Mouse (Mus musculus) stomach, embryonic 16.5 days (tissue): ENCODE results near the gene Mtf2. TPM values are rescaled to one million over a fixed set of nuclear protein-coding genes. Genes with fewer than 3 reads are reported as not detected.
"Not testable (repeated sequence)": the region's sequence is repeated elsewhere in the genome, so short reads cannot be mapped to it uniquely, and the experiment has no call there.

Experiments
- ATAC-seq: fragments of 200-750 bp; cut with Nextera tagmentation; 2 replicates; pipeline ENCODE4 v1.8.0; 2017; ENCODE audit warnings: moderate number of reproducible peaks, moderate TSS enrichment; ENCODE audit not compliant: insufficient read depth, low FRiP score
- H3K27ac ChIP-seq: fragments of 300-500 bp; sonication (generic); 2 replicates; pipeline ENCODE4 v1.5.1; 2014; ENCODE audit warnings: low read length
- H3K27me3 ChIP-seq: fragments of 300-500 bp; sonication (generic); 2 replicates; pipeline ENCODE4 v1.6.1; 2014; ENCODE audit warnings: low read length, control low read depth, mixed read lengths; ENCODE audit not compliant: control insufficient read depth, insufficient read depth
- H3K36me3 ChIP-seq: fragments of 300-500 bp; sonication (generic); 2 replicates; pipeline ENCODE4 v1.6.1; 2014; ENCODE audit warnings: low read length; ENCODE audit not compliant: control insufficient read depth, insufficient read depth
- H3K4me1 ChIP-seq: fragments of 300-500 bp; sonication (generic); 2 replicates; pipeline ENCODE4 v1.6.1; 2014; ENCODE audit warnings: low read length, control low read depth, mixed read lengths; ENCODE audit not compliant: control insufficient read depth, insufficient read depth
- H3K4me2 ChIP-seq: fragments of 300-500 bp; sonication (generic); 2 replicates; pipeline ENCODE4 v1.6.1; 2014; ENCODE audit warnings: low read depth, low read length, mixed read lengths
- H3K4me3 ChIP-seq: fragments of 300-500 bp; sonication (generic); replicated peaks from 2 replicates; pipeline ENCODE4 v1.5.1; 2014; ENCODE audit warnings: mild to moderate bottlenecking, low read length
- H3K9ac ChIP-seq: fragments of 300-500 bp; sonication (generic); 2 replicates; pipeline ENCODE4 v1.6.1; 2014; ENCODE audit warnings: low read length
- H3K9me3 ChIP-seq: fragments of 300-500 bp; sonication (generic); replicated peaks from 2 replicates; pipeline ENCODE4 v1.6.1; 2016; ENCODE audit warnings: low read length, control low read depth; ENCODE audit not compliant: control insufficient read depth
- WGBS: fragments of 180-500 bp; shearing (Covaris S2); extraction: QIAGEN DNeasy Blood & Tissue Kit; methylation state at CpG from one replicate; pipeline ENCODE4 v1.1.7; 2014; 5-methylcytosine and 5-hydroxymethylcytosine counted together
- polyA plus RNA-seq: library from polyadenylated mRNA; unstranded; fragments of >200 nt; fragmentation: Nextera tagmentation; extraction: Ambion mirVana; gene quantifications from 2 replicates; pipeline ENCODE4 v1.2.1, GENCODE M21; 2015

The Mtf2 gene
- polyA plus RNA-seq: 55.4 and 57.0 TPM in 2 replicates

- WGBS: under 1% methylated on average over 59 of the region's 59 CpGs
- peak within 1 kb of the TSS; percentile 99 for H3K9ac ChIP-seq
Measured at GRCm38 (mm10) chr5:108065465-108066411, at the start of gene Mtf2. Mtf2 (plus strand) TSS chr5:108065674.

DNA sequence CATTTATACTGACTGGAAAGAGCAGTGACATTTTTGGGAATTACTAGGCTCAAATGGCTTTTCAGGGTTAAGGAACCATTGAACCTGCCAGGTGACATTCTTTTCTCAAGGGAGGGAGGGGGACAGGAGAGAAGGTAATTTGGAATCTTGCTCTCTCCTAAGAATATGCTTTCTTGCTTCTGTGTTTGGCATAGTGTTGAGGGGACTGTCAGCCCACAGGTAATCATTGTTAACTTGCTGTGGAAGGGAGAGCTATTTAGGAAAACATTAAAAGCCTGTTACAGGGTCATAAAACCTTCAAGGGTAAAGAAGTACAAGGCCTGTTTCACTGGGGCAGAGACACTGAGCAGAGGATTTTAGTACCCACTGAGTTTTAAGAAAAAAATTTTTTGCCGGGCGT, 48.2 kb upstream of the Mtf2 start:
- Histone ChIP-seq H3K9me3 (no peaks in the 10 kb centered on the region), H3K4me1 (no peaks in the 10 kb centered on the region), H3K9ac (no peak overlapping the region), H3K36me3 (no peaks in the 10 kb centered on the region), H3K27ac (no peak overlapping the region), H3K4me3 (no peak overlapping the region), H3K27me3 (no peaks in the 10 kb centered on the region), H3K4me2 (no peak overlapping the region)
- 88% methylated on average over 2 of the region's 2 CpGs for WGBS
- ATAC-seq: no peak

More at GRCm38 (mm10) chr5:108065465-108066411, at the start of gene Mtf2:
- Histone ChIP-seq H3K27ac (peak within 1 kb of the TSS; percentile 93), H3K9me3 (no peaks in the 10 kb centered on the region), H3K4me2 (peak within 1 kb of the TSS; percentile 75), H3K36me3 (peaks cover 11% of the 10 kb centered on the region), H3K27me3 (no peaks in the 10 kb centered on the region), H3K4me1 (peaks cover 3% of the 10 kb centered on the region; the same call in 1 of the 2 replicates), H3K4me3 (peak within 1 kb of the TSS; percentile 99)
- ATAC-seq: peak; percentile 97

DNA sequence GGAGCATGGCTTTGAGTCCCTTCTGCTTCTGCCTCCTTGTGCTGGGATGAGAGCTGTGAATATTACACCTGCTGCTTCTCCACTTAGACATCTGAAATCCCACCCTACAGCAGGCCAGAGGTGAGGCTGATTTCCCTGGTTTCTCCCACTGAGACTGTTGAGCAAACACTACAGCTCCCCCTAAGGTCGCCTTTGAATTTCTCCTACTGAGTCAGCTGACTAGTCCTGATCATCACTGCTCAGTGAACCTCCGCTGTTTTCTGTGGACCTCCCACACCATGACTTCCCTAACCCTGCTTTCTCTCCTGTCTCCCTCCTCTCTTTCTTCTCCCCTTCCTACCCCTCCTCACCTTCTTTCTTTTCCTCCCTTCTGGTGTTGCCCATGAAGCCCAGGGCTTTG, 46.1 kb upstream of the Mtf2 start:
- Histone ChIP-seq H3K27me3 (no peaks in the 10 kb centered on the region), H3K4me2 (no peak overlapping the region), H3K4me1 (no peaks in the 10 kb centered on the region), H3K27ac (no peak overlapping the region), H3K9me3 (no peaks in the 10 kb centered on the region), H3K9ac (no peak overlapping the region), H3K4me3 (no peak overlapping the region), H3K36me3 (no peaks in the 10 kb centered on the region)
- ATAC-seq: no peak
- 4% methylated on average over 2 of the region's 2 CpGs for WGBS

DNA sequence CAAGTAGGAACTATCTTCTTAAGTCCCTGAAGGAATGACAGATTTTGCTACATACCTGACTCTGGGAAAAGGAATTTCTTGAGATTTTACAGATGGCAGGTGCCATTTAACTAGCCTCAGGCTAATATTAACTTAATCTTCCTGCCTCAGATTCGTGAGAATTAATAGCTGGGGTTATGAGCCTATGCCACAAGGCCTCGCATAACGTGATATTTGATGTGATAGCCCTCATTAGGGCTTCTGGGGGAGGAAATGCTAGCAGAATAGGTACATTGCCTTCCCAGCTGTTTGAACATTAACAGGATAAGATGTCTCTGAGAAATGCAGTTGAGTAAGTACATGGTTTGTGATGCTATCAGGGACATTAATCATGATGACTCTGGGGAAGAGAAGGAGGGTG, 44.1 kb upstream of the Mtf2 start:
- 51% methylated on average over 3 of the region's 3 CpGs for WGBS
- Histone ChIP-seq H3K4me1 (no peaks in the 10 kb centered on the region), H3K9ac (no peak overlapping the region), H3K27ac (no peak overlapping the region), H3K9me3 (no peaks in the 10 kb centered on the region), H3K27me3 (no peaks in the 10 kb centered on the region), H3K4me3 (no peak overlapping the region), H3K4me2 (no peak overlapping the region), H3K36me3 (no peaks in the 10 kb centered on the region)
- ATAC-seq: no peak

GRCm38 (mm10) chr5:108028230-108028629, 37.2 kb upstream of the Mtf2 start:
- H3K27ac ChIP-seq: no peak overlapping the region
- WGBS: 75% methylated on average over 4 of the region's 4 CpGs
- no peaks in the 10 kb centered on the region for H3K27me3 ChIP-seq
- no peaks in the 10 kb centered on the region for H3K9me3 ChIP-seq
- ATAC-seq: peak; percentile 13; the same call in 1 of the 2 replicates
- no peak overlapping the region for H3K4me3 ChIP-seq
- H3K4me1 ChIP-seq: no peaks in the 10 kb centered on the region
- H3K36me3 ChIP-seq: no peaks in the 10 kb centered on the region
- no peak overlapping the region for H3K4me2 ChIP-seq
- no peak overlapping the region for H3K9ac ChIP-seq

DNA sequence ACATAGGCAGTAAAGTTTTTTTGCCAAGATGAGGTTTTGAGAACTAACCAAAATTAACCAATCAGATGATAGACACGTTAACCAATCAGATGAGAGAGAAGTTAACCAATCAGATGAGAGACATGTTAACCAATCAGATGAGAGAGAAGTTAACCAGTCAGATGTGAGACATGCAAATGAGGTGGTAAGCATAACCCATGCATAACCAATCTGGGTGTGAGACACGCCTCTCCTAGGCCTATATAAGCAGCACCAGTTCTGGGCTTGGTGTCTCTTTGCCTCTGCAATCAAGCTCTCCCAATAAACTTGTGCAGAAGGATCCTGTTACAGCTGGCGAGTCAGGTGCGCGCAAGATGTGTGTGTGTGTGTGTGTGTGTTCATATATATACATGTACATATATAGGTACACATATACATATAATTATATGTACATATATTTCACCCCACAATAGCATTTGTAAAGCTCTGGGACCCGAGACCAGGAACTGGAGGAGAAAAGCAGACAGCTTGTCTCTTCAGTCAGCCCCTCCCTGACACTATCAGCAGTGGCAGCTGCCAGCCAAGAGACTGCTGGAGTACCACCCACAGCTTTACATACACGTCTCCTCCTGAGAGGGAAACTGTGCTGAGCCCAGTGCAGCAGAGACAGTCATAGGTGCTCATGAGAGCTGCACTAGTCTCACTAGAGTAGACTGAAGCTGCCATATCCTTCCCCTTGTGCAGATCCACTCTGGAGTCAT, 36.5 kb upstream of the Mtf2 start:
- not testable (repeated sequence) for H3K36me3 ChIP-seq, ATAC-seq, H3K4me2 ChIP-seq, H3K4me1 ChIP-seq, H3K9me3 ChIP-seq, H3K27ac ChIP-seq, H3K4me3 ChIP-seq, H3K9ac ChIP-seq, H3K27me3 ChIP-seq
- WGBS: 85% methylated on average over 7 of the region's 7 CpGs

- Histone ChIP-seq H3K27me3 (no peaks in the 10 kb centered on the region), H3K4me3 (no peak overlapping the region), H3K27ac (no peak overlapping the region), H3K4me1 (no peaks in the 10 kb centered on the region), H3K9ac (no peak overlapping the region), H3K9me3 (no peaks in the 10 kb centered on the region), H3K4me2 (no peak overlapping the region), H3K36me3 (no peaks in the 10 kb centered on the region)
- ATAC-seq: no peak
- 79% methylated on average over 2 of the region's 2 CpGs for WGBS
Measured at GRCm38 (mm10) chr5:108029968-108030367, 35.5 kb upstream of the Mtf2 start.

DNA sequence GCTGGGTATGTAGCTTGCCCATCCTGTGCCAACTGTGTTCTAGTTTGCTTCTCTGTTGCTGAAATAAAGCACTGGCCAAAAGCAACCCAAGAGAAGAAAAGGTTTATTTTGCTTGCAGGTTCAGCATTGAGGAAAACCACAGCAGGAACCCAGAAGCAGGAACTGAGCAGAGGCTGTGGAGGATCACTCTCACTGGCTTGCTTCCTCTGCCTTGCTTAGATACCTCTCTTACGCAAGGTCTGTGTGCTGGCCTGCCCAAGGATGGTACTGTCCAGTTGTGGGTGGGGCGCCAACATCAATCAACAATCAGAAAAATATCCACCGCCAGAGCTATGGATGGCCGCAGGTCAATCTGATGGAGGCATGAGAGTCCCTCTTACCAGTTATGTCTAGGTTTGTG, 34.2 kb upstream of the Mtf2 start:
- no peak overlapping the region for H3K4me2 ChIP-seq
- WGBS: 88% methylated on average over 4 of the region's 4 CpGs
- no peak for ATAC-seq
- H3K4me1 ChIP-seq: no peaks in the 10 kb centered on the region
- H3K36me3 ChIP-seq: no peaks in the 10 kb centered on the region
- H3K4me3 ChIP-seq: no peak overlapping the region
- H3K27ac ChIP-seq: no peak overlapping the region
- no peaks in the 10 kb centered on the region for H3K27me3 ChIP-seq
- H3K9me3 ChIP-seq: no peaks in the 10 kb centered on the region
- H3K9ac ChIP-seq: no peak overlapping the region

GRCm38 (mm10) chr5:108034194-108034593, 31.3 kb upstream of the Mtf2 start:
- no peaks in the 10 kb centered on the region for H3K36me3 ChIP-seq
- WGBS: 32% methylated on average over 3 of the region's 4 CpGs
- H3K4me2 ChIP-seq: no peak overlapping the region
- ATAC-seq: no peak
- no peak overlapping the region for H3K27ac ChIP-seq
- no peak overlapping the region for H3K9ac ChIP-seq
- no peaks in the 10 kb centered on the region for H3K27me3 ChIP-seq
- no peaks in the 10 kb centered on the region for H3K4me1 ChIP-seq
- no peak overlapping the region for H3K4me3 ChIP-seq
- H3K9me3 ChIP-seq: no peaks in the 10 kb centered on the region
